Mouse (Mus musculus): ENCODE measurements around the gene Dnm2.

The Dnm2 gene

GRCm38 (mm10) chr9:21545916-21546788, 121.4 kb downstream of the Dnm2 start:
- DNase-seq (ENCODE audit: low read depth, low spot score): peak; percentile 96

GRCm38 (mm10) chr9:21546789-21547074, 122.0 kb downstream of the Dnm2 start, which contains the start of gene Carm1:
Carm1 (plus strand) TSS chr9:21546894.
- DNase-seq (ENCODE audit: low read depth, low spot score): no peak

- DNase-seq (ENCODE audit: low read depth, low spot score): no peak
Observed at GRCm38 (mm10) chr9:21547075-21547941, 122.6 kb downstream of the Dnm2 start.

GRCm38 (mm10) chr9:21551049-21551448, 126.3 kb downstream of the Dnm2 start:
- DNase-seq (ENCODE audit: low read depth, low spot score): no peak

GRCm38 (mm10) chr9:21553607-21554273, 129.0 kb downstream of the Dnm2 start:
- DNase-seq (ENCODE audit: low read depth, low spot score): no peak

GRCm38 (mm10) chr9:21555198-21555742, 130.6 kb downstream of the Dnm2 start:
- DNase-seq (ENCODE audit: low read depth, low spot score): no peak

GRCm38 (mm10) chr9:21556996-21557395, 132.3 kb downstream of the Dnm2 start:
- DNase-seq (ENCODE audit: low read depth, low spot score): no peak

Measured in telencephalon, adult 2 months (tissue).